ENCODE assay signal across 22 mouse cellular contexts in genomic region chr14:56105447-56106180, GRCm38 (mm10). TPM values are rescaled to one million over a fixed set of nuclear protein-coding genes. Genes with fewer than 3 reads are reported as not detected.
"Had no signal": no experiment of that assay in that cellular context is flagged by ENCODE, and none has a peak within 500 bp of the region (broad histone marks: within the 10 kb centered on the region; RNA-seq: fewer than 3 reads in every experiment).

No protein-coding gene starts in this region.

- H3K4me2 ChIP-seq: intestine, embryonic 15.5 days; limb, embryonic 13.5 days; midbrain, embryonic 13.5 days; neural tube, embryonic 15.5 days had no signal

- DNase-seq: kidney, postnatal 36 days; left cerebral cortex, postnatal 4 days; lung, adult 2 months; lung, postnatal 10 days; lung, postnatal 4 days; thymus, postnatal 36 days had no signal

- H3K27me3 ChIP-seq: intestine, embryonic 15.5 days; limb, embryonic 13.5 days; midbrain, embryonic 13.5 days; neural tube, embryonic 15.5 days had no signal

- H3K27ac ChIP-seq: intestine, embryonic 15.5 days; layer of hippocampus, adult 2 months; limb, embryonic 13.5 days; liver, embryonic 14.5 days; midbrain, embryonic 13.5 days; neural tube, embryonic 15.5 days had no signal

- H3K4me3 ChIP-seq: intestine, embryonic 15.5 days; layer of hippocampus, adult 2 months; limb, embryonic 13.5 days; midbrain, embryonic 13.5 days; neural tube, embryonic 15.5 days had no signal

- H3K9me3 ChIP-seq: intestine, embryonic 15.5 days; limb, embryonic 13.5 days; midbrain, embryonic 13.5 days; neural tube, embryonic 15.5 days had no signal

- ATAC-seq: intestine, embryonic 15.5 days; midbrain, embryonic 13.5 days had no signal

- H3K4me1 ChIP-seq: intestine, embryonic 15.5 days; limb, embryonic 13.5 days; midbrain, embryonic 13.5 days; neural tube, embryonic 15.5 days had no signal

- H3K36me3 ChIP-seq: intestine, embryonic 15.5 days; limb, embryonic 13.5 days; midbrain, embryonic 13.5 days; neural tube, embryonic 15.5 days had no signal

- H3K9ac ChIP-seq: intestine, embryonic 15.5 days; limb, embryonic 13.5 days; liver, embryonic 14.5 days; midbrain, embryonic 13.5 days; neural tube, embryonic 15.5 days had no signal

RNA-seq across cellular contexts. Expression of gene Ctsg, which starts 3.2 kb away (rescaled TPM):
- total RNA-seq: layer of hippocampus, adult 2 months; layer of hippocampus, postnatal 14 days; left cerebral cortex, adult 18-20 months; left cerebral cortex, postnatal 10 days; liver, adult 2 months; midbrain, postnatal 0 days had no signal
- polyA plus RNA-seq: intestine, embryonic 15.5 days; kidney, adult 2 months; kidney, embryonic 16.5 days; limb, embryonic 13.5 days; liver, adult 2 months; midbrain, embryonic 13.5 days; neural tube, embryonic 11.5 days; neural tube, embryonic 15.5 days had no signal

RNA-seq across cellular contexts. Expression of gene Gzme, which starts 14.8 kb away (rescaled TPM):
- total RNA-seq: layer of hippocampus, adult 2 months; layer of hippocampus, postnatal 14 days; left cerebral cortex, adult 18-20 months; left cerebral cortex, postnatal 10 days; left cerebral cortex, postnatal 4 days; liver, adult 2 months; midbrain, postnatal 0 days had no signal
- polyA plus RNA-seq: intestine, embryonic 15.5 days; kidney, adult 2 months; kidney, embryonic 16.5 days; limb, embryonic 13.5 days; liver, adult 2 months; liver, embryonic 14.5 days; lung, adult 2 months; midbrain, embryonic 13.5 days; midbrain, postnatal 0 days; neural tube, embryonic 11.5 days; neural tube, embryonic 15.5 days; stomach, embryonic 14.5 days; thymus, postnatal 0 days had no signal

RNA-seq across cellular contexts. Expression of gene Mcpt8, which starts 20.5 kb away (rescaled TPM):
- total RNA-seq: layer of hippocampus, adult 2 months; layer of hippocampus, postnatal 14 days; left cerebral cortex, adult 18-20 months; left cerebral cortex, postnatal 10 days; left cerebral cortex, postnatal 4 days; liver, adult 2 months; midbrain, postnatal 0 days had no signal
- polyA plus RNA-seq: kidney, adult 2 months; liver, adult 2 months; lung, adult 2 months; midbrain, embryonic 13.5 days; midbrain, postnatal 0 days; neural tube, embryonic 11.5 days had no signal

RNA-seq across cellular contexts. Expression of gene Gzmd, which starts 26.8 kb away (rescaled TPM):
- total RNA-seq: layer of hippocampus, adult 2 months; layer of hippocampus, postnatal 14 days; left cerebral cortex, adult 18-20 months; left cerebral cortex, postnatal 10 days; left cerebral cortex, postnatal 4 days; liver, adult 2 months; midbrain, postnatal 0 days had no signal
- polyA plus RNA-seq: intestine, embryonic 15.5 days; kidney, adult 2 months; kidney, embryonic 16.5 days; limb, embryonic 13.5 days; liver, adult 2 months; liver, embryonic 14.5 days; lung, adult 2 months; midbrain, embryonic 13.5 days; midbrain, postnatal 0 days; neural tube, embryonic 11.5 days; neural tube, embryonic 15.5 days; stomach, embryonic 14.5 days; thymus, postnatal 0 days had no signal

RNA-seq across cellular contexts. Expression of gene Mcpt4, which starts 43.5 kb away (rescaled TPM):
- total RNA-seq: layer of hippocampus, postnatal 14 days; left cerebral cortex, adult 18-20 months; left cerebral cortex, postnatal 10 days; liver, adult 2 months had no signal
- polyA plus RNA-seq: kidney, embryonic 16.5 days; liver, adult 2 months; midbrain, embryonic 13.5 days; midbrain, postnatal 0 days; neural tube, embryonic 11.5 days had no signal
